Mouse (Mus musculus) lung, postnatal 25 days (tissue): ENCODE measurements around the gene Gm47996.
"Not testable (repeated sequence)": the region's sequence is repeated elsewhere in the genome, so short reads cannot be mapped to it uniquely, and the experiment has no call there.

Experiments
- DNase-seq: peaks from one replicate; pipeline ENCODE4 v3.0.0; 2022; ENCODE audit warnings: low spot score

Gene Gm47996

GRCm38 (mm10) chr1:151208493-151208892 is 1.4 kb upstream of the Gm47996 start:
- not testable (repeated sequence) for DNase-seq

GRCm38 (mm10) chr1:151208944-151209343 is 987 bp upstream of the Gm47996 start:
- DNase-seq: not testable (repeated sequence)

GRCm38 (mm10) chr1:151211666-151212065 is 1.7 kb downstream of the Gm47996 start:
- DNase-seq: not testable (repeated sequence)

- no peak for DNase-seq
Measured at GRCm38 (mm10) chr1:151214862-151215261, 4.9 kb downstream of the Gm47996 start.

GRCm38 (mm10) chr1:151215985-151216384 is 6.1 kb downstream of the Gm47996 start:
- no peak for DNase-seq

GRCm38 (mm10) chr1:151216417-151216816 is 6.5 kb downstream of the Gm47996 start:
- DNase-seq: no peak

GRCm38 (mm10) chr1:151219045-151219444 is 9.1 kb downstream of the Gm47996 start:
- no peak for DNase-seq

- DNase-seq: no peak
Measured at GRCm38 (mm10) chr1:151220098-151220497, 10.2 kb downstream of the Gm47996 start.

- no peak for DNase-seq
Measured at GRCm38 (mm10) chr1:151222561-151223267, 12.8 kb downstream of the Gm47996 start.

GRCm38 (mm10) chr1:151223377-151223776 is 13.4 kb downstream of the Gm47996 start:
- no peak for DNase-seq

- no peak for DNase-seq
Measured at GRCm38 (mm10) chr1:151224536-151224935, 14.6 kb downstream of the Gm47996 start.

GRCm38 (mm10) chr1:151227506-151227905 is 17.6 kb downstream of the Gm47996 start:
- no peak for DNase-seq

- DNase-seq: no peak
Measured at GRCm38 (mm10) chr1:151228320-151228989, 18.5 kb downstream of the Gm47996 start.

GRCm38 (mm10) chr1:151232346-151232745 is 22.4 kb downstream of the Gm47996 start:
- no peak for DNase-seq

- no peak for DNase-seq
Measured at GRCm38 (mm10) chr1:151233756-151234155, 23.8 kb downstream of the Gm47996 start.

- no peak for DNase-seq
Measured at GRCm38 (mm10) chr1:151235574-151235973, 25.6 kb downstream of the Gm47996 start.

GRCm38 (mm10) chr1:151236141-151236930 is 26.4 kb downstream of the Gm47996 start:
- peak; percentile 61 for DNase-seq

GRCm38 (mm10) chr1:151237780-151238179 is 27.8 kb downstream of the Gm47996 start:
- DNase-seq: peak; percentile 60

- peak; percentile 54 for DNase-seq
Measured at GRCm38 (mm10) chr1:151243332-151243731, 33.4 kb downstream of the Gm47996 start.

- no peak for DNase-seq
Measured at GRCm38 (mm10) chr1:151244013-151244412, 34.1 kb downstream of the Gm47996 start.

- DNase-seq: peak; percentile 31
Measured at GRCm38 (mm10) chr1:151244761-151245160, 34.8 kb downstream of the Gm47996 start.

- DNase-seq: peak; percentile 39
Measured at GRCm38 (mm10) chr1:151245165-151245564, 35.2 kb downstream of the Gm47996 start.

GRCm38 (mm10) chr1:151245846-151246245 is 35.9 kb downstream of the Gm47996 start:
- DNase-seq: no peak
